Mouse (Mus musculus): ENCODE measurements around the gene Epas1. TPM values are rescaled to one million over a fixed set of nuclear protein-coding genes. Genes with fewer than 3 reads are reported as not detected.
A peak's percentile ranks its signal among the peaks of the same experiment; 100 is the strongest.

Epas1 gene
- total and polyA plus RNA-seq, 3 experiments, result not detected

DNA sequence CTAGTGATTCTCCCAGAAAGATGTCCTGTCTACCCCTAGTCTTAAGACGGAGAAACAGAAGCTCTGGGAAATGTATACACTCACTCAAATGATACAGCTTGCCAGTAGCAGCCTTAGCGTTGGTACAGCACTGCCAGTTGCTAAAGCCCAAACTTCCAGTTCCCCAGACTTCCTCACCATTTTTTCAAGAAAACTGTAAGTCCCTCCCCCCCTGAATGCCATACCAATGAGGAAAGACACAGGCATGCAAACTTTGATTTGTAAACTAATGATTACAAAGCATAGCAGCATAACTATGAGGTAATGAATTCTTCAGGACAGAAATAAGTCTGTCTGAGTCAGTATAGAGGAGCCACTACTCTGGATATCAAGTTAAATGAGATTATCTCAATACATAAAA, 124.2 kb downstream of the Epas1 start:
- no peak for DNase-seq (ENCODE audit: low read depth, low spot score)
- Histone ChIP-seq H3K9ac (ENCODE audit: control insufficient read depth, low read depth, low read length, poor library complexity, severe bottlenecking) (no peak overlapping the region), H3K27ac (ENCODE audit: control insufficient read depth, low read depth, low read length) (no peak overlapping the region), H3K27me3 (ENCODE audit: control insufficient read depth in 1 of 2, insufficient read depth in 2 of 2, low read length in 2 of 2) (no peaks in the 10 kb centered on the region), H3K9me3 (replicated peaks; ENCODE audit: insufficient read depth, low read length) (no peaks in the 10 kb centered on the region), H3K4me3 (ENCODE audit: control insufficient read depth in 1 of 2, insufficient read depth in 1 of 2, low read depth in 2 of 2, low read length in 2 of 2) (no peak overlapping the region), H3K4me1 (ENCODE audit: control insufficient read depth in 1 of 2, insufficient read depth in 2 of 2, low read length in 2 of 2) (peaks cover 16 to 31% of the 10 kb centered on the region in 2 experiments), H3K79me2 (ENCODE audit: control insufficient read depth, insufficient read depth, low read length, poor library complexity) (no peaks in the 10 kb centered on the region), H3K36me3 (ENCODE audit: control insufficient read depth in 1 of 2, insufficient read depth in 2 of 2, low read length in 2 of 2) (peaks cover 0 to 26% of the 10 kb centered on the region in 2 experiments; a peak in 2 of 4 replicates)
- TF ChIP-seq TBP (IDR thresholded peaks at IDR 0.05; ENCODE audit: low read depth, low read length) (no peak), POLR2A (IDR thresholded peaks at IDR 0.05; ENCODE audit: control insufficient read depth in 1 of 2, insufficient read depth in 1 of 2, low read depth in 1 of 2, low read length in 2 of 2, poor library complexity in 1 of 2) (no peak), MYC (IDR thresholded peaks at IDR 0.05; ENCODE audit: low read depth, low read length) (no peak), EP300 (IDR thresholded peaks at IDR 0.05; ENCODE audit: low read depth in 1 of 2, low read length in 2 of 2) (no peak), SIN3A (IDR thresholded peaks at IDR 0.05; ENCODE audit: low read length) (no peak), TAL1 (IDR thresholded peaks at IDR 0.05; ENCODE audit: low read length) (no peak), ZNF384 (IDR thresholded peaks at IDR 0.05; ENCODE audit: low read depth, low read length) (no peak), HCFC1 (IDR thresholded peaks at IDR 0.05; ENCODE audit: low read depth, low read length) (no peak), KAT2A (conservative IDR thresholded peaks at IDR 0.05; ENCODE audit: low read depth, low read length) (no peak), ZKSCAN1 (IDR thresholded peaks at IDR 0.05; ENCODE audit: low read depth, low read length) (no peak), RCOR1 (IDR thresholded peaks at IDR 0.05; ENCODE audit: low read depth, low read length) (no peak), UBTF (IDR thresholded peaks at IDR 0.05; ENCODE audit: borderline replicate concordance, insufficient read depth, low read depth, low read length) (no peak), GABPA (IDR thresholded peaks at IDR 0.05; ENCODE audit: low read depth, low read length) (no peak), MEF2A (IDR thresholded peaks at IDR 0.05; ENCODE audit: extremely low read depth, insufficient replicate concordance, low read depth, low read length, poor library complexity, severe bottlenecking) (no peak), ELF1 (IDR thresholded peaks at IDR 0.05; ENCODE audit: low read depth, low read length) (no peak), RAD21 (IDR thresholded peaks at IDR 0.05; ENCODE audit: low read depth, low read length) (no peak), USF2 (IDR thresholded peaks at IDR 0.05; ENCODE audit: borderline replicate concordance in 1 of 2, insufficient read depth in 1 of 2, low read depth in 1 of 2, low read length in 2 of 2) (no peak), MXI1 (IDR thresholded peaks at IDR 0.05; ENCODE audit: low read depth, low read length) (no peak)

DNA sequence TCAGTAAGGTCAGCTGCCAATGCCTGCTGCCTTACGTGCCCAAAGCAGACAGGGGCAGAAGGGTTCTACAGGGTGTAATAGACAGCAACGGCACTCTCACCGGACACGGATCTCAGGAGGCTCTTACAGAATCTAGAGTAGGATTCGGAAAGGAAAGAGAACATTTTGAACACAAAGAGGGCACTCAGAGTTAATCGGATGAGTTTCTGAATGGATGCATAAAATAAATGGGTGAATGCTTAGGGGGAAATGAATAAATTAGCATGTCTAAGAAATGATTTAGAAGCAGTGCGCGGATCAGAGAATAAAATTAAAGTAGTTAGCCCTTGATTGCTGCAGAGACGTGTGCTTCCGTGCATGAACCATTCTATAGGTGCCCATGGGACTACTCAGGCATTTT, 126.6 kb downstream of the Epas1 start:
- no peaks in the 10 kb centered on the region for H3K79me2 ChIP-seq (ENCODE audit: control insufficient read depth, insufficient read depth, low read length, poor library complexity)
- TF ChIP-seq UBTF (IDR thresholded peaks at IDR 0.05; ENCODE audit: borderline replicate concordance, insufficient read depth, low read depth, low read length) (no peak), TCF12 (IDR thresholded peaks at IDR 0.05; ENCODE audit: low read depth, low read length) (no peak), BHLHE40 (IDR thresholded peaks at IDR 0.05; ENCODE audit: borderline replicate concordance, low read depth, low read length) (no peak), ZNF384 (IDR thresholded peaks at IDR 0.05; ENCODE audit: low read depth, low read length) (no peak), RCOR1 (IDR thresholded peaks at IDR 0.05; ENCODE audit: low read depth, low read length) (no peak), JUND (IDR thresholded peaks at IDR 0.05; ENCODE audit: low read depth, low read length) (no peak), ZC3H11A (IDR thresholded peaks at IDR 0.05; ENCODE audit: low read depth, low read length) (no peak), POLR2AphosphoS5 (IDR thresholded peaks at IDR 0.05; ENCODE audit: borderline replicate concordance, low read depth, low read length) (no peak), EP300 (IDR thresholded peaks at IDR 0.05; ENCODE audit: low read depth in 1 of 2, low read length in 2 of 2) (no peak), MAFK (IDR thresholded peaks at IDR 0.05; ENCODE audit: borderline replicate concordance, low read depth, low read length) (no peak), CHD2 (IDR thresholded peaks at IDR 0.05; ENCODE audit: low read length) (no peak), TBP (IDR thresholded peaks at IDR 0.05; ENCODE audit: low read depth, low read length) (no peak), SMC3 (IDR thresholded peaks at IDR 0.05; ENCODE audit: low read depth, low read length) (no peak), MYB (IDR thresholded peaks at IDR 0.05; ENCODE audit: low read depth, low read length) (no peak), CTCF (IDR thresholded peaks at IDR 0.05 in 2 of 3, conservative IDR thresholded peaks at IDR 0.05 in 1 of 3; ENCODE audit: control insufficient read depth in 1 of 3, insufficient read depth in 1 of 3, low read depth in 2 of 3, low read length in 3 of 3, poor library complexity in 1 of 3, severe bottlenecking in 1 of 3) (no peak)
- H3K9me3 ChIP-seq (replicated peaks; ENCODE audit: insufficient read depth, low read length), result no peaks in the 10 kb centered on the region
- H3K27ac ChIP-seq (ENCODE audit: control insufficient read depth, low read depth, low read length), result no peak overlapping the region
- no peak overlapping the region for H3K4me3 ChIP-seq (ENCODE audit: control insufficient read depth in 1 of 2, insufficient read depth in 1 of 2, low read depth in 2 of 2, low read length in 2 of 2)
- no peak overlapping the region for H3K9ac ChIP-seq (ENCODE audit: control insufficient read depth, low read depth, low read length, poor library complexity, severe bottlenecking)
- peaks cover 0 to 26% of the 10 kb centered on the region in 2 experiments; a peak in 2 of 4 replicates for H3K36me3 ChIP-seq (ENCODE audit: control insufficient read depth in 1 of 2, insufficient read depth in 2 of 2, low read length in 2 of 2)
- no peaks in the 10 kb centered on the region for H3K27me3 ChIP-seq (ENCODE audit: control insufficient read depth in 1 of 2, insufficient read depth in 2 of 2, low read length in 2 of 2)
- peaks cover 16 to 28% of the 10 kb centered on the region in 2 experiments for H3K4me1 ChIP-seq (ENCODE audit: control insufficient read depth in 1 of 2, insufficient read depth in 2 of 2, low read length in 2 of 2)
- DNase-seq (ENCODE audit: low read depth, low spot score), result peak; percentile 18
